Mouse (Mus musculus): ENCODE data around the gene Phxr2. TPM values are rescaled to one million over a fixed set of nuclear protein-coding genes. Genes with fewer than 3 reads are reported as not detected.

The Phxr2 gene
- polyA plus RNA-seq, 1 experiment from 2014 or later = not detected

DNA sequence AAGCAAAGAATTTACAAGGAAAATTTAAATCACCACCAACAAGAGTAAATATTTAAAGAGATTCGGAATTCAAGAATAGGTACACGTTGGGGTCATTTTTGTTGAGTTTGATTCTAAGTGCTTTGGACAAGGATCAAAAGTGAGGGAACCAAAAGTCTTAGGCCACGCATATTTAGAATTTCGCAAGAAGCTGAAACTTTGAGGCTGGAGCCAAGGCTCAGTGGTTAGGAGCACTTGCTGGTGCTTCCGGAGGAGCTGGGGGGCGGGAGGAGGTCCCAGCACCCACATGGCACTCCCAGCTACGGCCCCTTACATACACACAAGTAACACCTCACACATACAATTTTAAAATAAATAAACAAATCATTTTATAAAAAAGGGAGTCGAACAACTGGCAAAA, 20.5 kb upstream of the Phxr2 start:
- ATAC-seq (ENCODE audit: insufficient read depth, low FRiP score, low TSS enrichment) (no peak), DNase-seq (ENCODE audit: low spot score) (no peak)
- 96% methylated on average over 8 of the region's 8 CpGs for WGBS
- H3K4me2 ChIP-seq (ENCODE audit: low read depth) = no peak overlapping the region
- H3K4me1 ChIP-seq (ENCODE audit: control insufficient read depth, insufficient read depth, low read length) = no peaks in the 10 kb centered on the region
- no peak overlapping the region for H3K9ac ChIP-seq (ENCODE audit: low read length)
- H3K27ac ChIP-seq (ENCODE audit: low read depth, low read length) = no peak overlapping the region
- H3K36me3 ChIP-seq (ENCODE audit: control insufficient read depth, insufficient read depth, low read length) = no peaks in the 10 kb centered on the region
- H3K27me3 ChIP-seq (ENCODE audit: control insufficient read depth, insufficient read depth, low read length) = no peaks in the 10 kb centered on the region
- no peaks in the 10 kb centered on the region for H3K9me3 ChIP-seq (ENCODE audit: control insufficient read depth, low read length)
- no peak overlapping the region for H3K4me3 ChIP-seq (ENCODE audit: low read depth, low read length)

DNA sequence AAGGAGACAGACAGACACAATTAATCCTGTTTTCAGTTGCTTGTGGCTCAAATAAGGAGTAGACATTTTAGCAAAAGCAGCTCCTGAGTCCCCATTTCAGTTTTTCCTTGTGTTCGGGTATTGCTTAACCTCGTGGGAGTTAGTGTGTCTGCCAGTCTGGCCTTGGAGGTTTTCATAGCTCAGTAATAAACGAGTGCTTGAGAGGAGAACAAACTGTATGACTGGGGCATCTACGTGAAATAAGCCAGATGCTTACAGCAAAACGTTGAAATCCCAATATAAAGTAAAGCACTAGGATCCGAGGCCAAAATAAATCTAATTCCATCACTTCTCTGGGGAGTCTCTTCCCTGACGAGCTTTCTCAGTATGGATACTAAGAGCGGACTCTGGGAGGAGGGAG, 19.5 kb upstream of the Phxr2 start:
- H3K27me3 ChIP-seq (ENCODE audit: control insufficient read depth, insufficient read depth, low read length) = no peaks in the 10 kb centered on the region
- H3K4me3 ChIP-seq (ENCODE audit: low read depth, low read length) = no peak overlapping the region
- H3K4me2 ChIP-seq (ENCODE audit: low read depth) = no peak overlapping the region
- ATAC-seq (ENCODE audit: insufficient read depth, low FRiP score, low TSS enrichment) = no peak
- no peak for DNase-seq (ENCODE audit: low spot score)
- no peaks in the 10 kb centered on the region for H3K4me1 ChIP-seq (ENCODE audit: control insufficient read depth, insufficient read depth, low read length)
- H3K9me3 ChIP-seq (ENCODE audit: control insufficient read depth, low read length) = no peaks in the 10 kb centered on the region
- no peak overlapping the region for H3K9ac ChIP-seq (ENCODE audit: low read length)
- H3K27ac ChIP-seq (ENCODE audit: low read depth, low read length) = no peak overlapping the region
- H3K36me3 ChIP-seq (ENCODE audit: control insufficient read depth, insufficient read depth, low read length) = no peaks in the 10 kb centered on the region
- 87% methylated on average over 8 of the region's 8 CpGs for WGBS

DNA sequence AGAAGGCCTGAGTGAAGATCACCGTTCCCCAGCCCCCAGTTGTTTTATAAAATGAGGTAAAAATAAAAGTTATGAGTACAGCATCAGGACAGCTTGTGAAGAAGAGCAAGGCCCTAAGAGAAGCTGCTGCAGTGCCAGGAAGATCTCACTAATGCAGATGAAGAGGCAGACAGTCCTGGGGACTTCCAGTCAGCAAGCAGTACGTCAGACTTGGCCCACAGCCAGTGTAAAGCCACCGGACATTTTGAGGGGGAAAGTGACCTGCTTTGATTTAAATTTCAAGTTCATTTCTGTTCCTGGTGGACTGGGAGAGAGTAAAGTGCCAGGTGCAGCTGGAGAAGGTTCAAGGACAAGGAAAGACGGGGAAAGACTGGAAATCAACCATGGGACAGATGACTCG, 10.2 kb upstream of the Phxr2 start:
- Histone ChIP-seq H3K4me1 (ENCODE audit: control insufficient read depth, insufficient read depth, low read length) (no peaks in the 10 kb centered on the region), H3K27ac (ENCODE audit: low read depth, low read length) (no peak overlapping the region), H3K27me3 (ENCODE audit: control insufficient read depth, insufficient read depth, low read length) (no peaks in the 10 kb centered on the region), H3K9ac (ENCODE audit: low read length) (no peak overlapping the region), H3K36me3 (ENCODE audit: control insufficient read depth, insufficient read depth, low read length) (peaks cover 2% of the 10 kb centered on the region; the same call in 1 of the 2 replicates), H3K9me3 (ENCODE audit: control insufficient read depth, low read length) (no peaks in the 10 kb centered on the region), H3K4me2 (ENCODE audit: low read depth) (no peak overlapping the region), H3K4me3 (ENCODE audit: low read depth, low read length) (no peak overlapping the region)
- DNase-seq (ENCODE audit: low spot score) (no peak), ATAC-seq (ENCODE audit: insufficient read depth, low FRiP score, low TSS enrichment) (no peak)
- WGBS = 91% methylated on average over 5 of the region's 5 CpGs

- WGBS = 98% methylated on average over 16 of the region's 16 CpGs
- ATAC-seq (ENCODE audit: insufficient read depth, low FRiP score, low TSS enrichment) (no peak), DNase-seq (ENCODE audit: low spot score) (no peak)
- Histone ChIP-seq H3K4me2 (ENCODE audit: low read depth) (no peak overlapping the region), H3K4me3 (ENCODE audit: low read depth, low read length) (no peak overlapping the region), H3K36me3 (ENCODE audit: control insufficient read depth, insufficient read depth, low read length) (0 out of 2 replicates have a peak, but pooled peaks cover 2% of the 10 kb centered on the region), H3K9ac (ENCODE audit: low read length) (no peak overlapping the region), H3K27me3 (ENCODE audit: control insufficient read depth, insufficient read depth, low read length) (no peaks in the 10 kb centered on the region), H3K4me1 (ENCODE audit: control insufficient read depth, insufficient read depth, low read length) (no peaks in the 10 kb centered on the region), H3K27ac (ENCODE audit: low read depth, low read length) (no peak overlapping the region), H3K9me3 (ENCODE audit: control insufficient read depth, low read length) (no peaks in the 10 kb centered on the region)
Measured at GRCm38 (mm10) chr10:99133321-99133875, 7.3 kb upstream of the Phxr2 start.

- 0 out of 2 replicates have a peak, but pooled peaks cover 2% of the 10 kb centered on the region for H3K36me3 ChIP-seq (ENCODE audit: control insufficient read depth, insufficient read depth, low read length)
- 90% methylated on average over 11 of the region's 11 CpGs for WGBS
- H3K27ac ChIP-seq (ENCODE audit: low read depth, low read length) = no peak overlapping the region
- no peak overlapping the region for H3K9ac ChIP-seq (ENCODE audit: low read length)
- no peak overlapping the region for H3K4me2 ChIP-seq (ENCODE audit: low read depth)
- H3K4me1 ChIP-seq (ENCODE audit: control insufficient read depth, insufficient read depth, low read length) = no peaks in the 10 kb centered on the region
- no peaks in the 10 kb centered on the region for H3K27me3 ChIP-seq (ENCODE audit: control insufficient read depth, insufficient read depth, low read length)
- DNase-seq (ENCODE audit: low spot score) = no peak
- no peak for ATAC-seq (ENCODE audit: insufficient read depth, low FRiP score, low TSS enrichment)
- no peaks in the 10 kb centered on the region for H3K9me3 ChIP-seq (ENCODE audit: control insufficient read depth, low read length)
- no peak overlapping the region for H3K4me3 ChIP-seq (ENCODE audit: low read depth, low read length)
Measured at GRCm38 (mm10) chr10:99132595-99133272, 6.6 kb upstream of the Phxr2 start.

DNA sequence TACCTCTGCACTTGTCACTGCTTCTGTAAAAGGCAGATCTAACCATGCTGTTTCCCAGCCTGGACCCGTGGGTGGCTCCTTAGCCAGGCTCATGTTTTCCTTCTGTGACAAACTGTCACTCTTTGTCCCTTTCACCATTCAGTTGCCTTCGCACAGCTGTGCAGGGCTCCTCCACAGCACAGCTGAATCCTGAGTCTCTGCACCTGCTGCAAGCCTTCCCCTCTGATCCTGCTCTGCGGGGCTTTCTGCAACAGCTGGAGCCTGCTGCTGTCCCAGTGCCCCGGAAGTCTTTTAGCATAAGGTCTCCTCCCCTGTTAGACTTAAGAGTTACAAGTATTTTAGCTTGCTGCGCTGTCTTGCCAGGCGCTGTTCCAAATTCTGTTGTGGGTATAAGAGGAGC, 6.1 kb upstream of the Phxr2 start:
- Histone ChIP-seq H3K4me3 (ENCODE audit: low read depth, low read length) (no peak overlapping the region), H3K4me2 (ENCODE audit: low read depth) (no peak overlapping the region), H3K36me3 (ENCODE audit: control insufficient read depth, insufficient read depth, low read length) (0 out of 2 replicates have a peak, but pooled peaks cover 2% of the 10 kb centered on the region), H3K9me3 (ENCODE audit: control insufficient read depth, low read length) (no peaks in the 10 kb centered on the region), H3K4me1 (ENCODE audit: control insufficient read depth, insufficient read depth, low read length) (no peaks in the 10 kb centered on the region), H3K9ac (ENCODE audit: low read length) (no peak overlapping the region), H3K27ac (ENCODE audit: low read depth, low read length) (no peak overlapping the region), H3K27me3 (ENCODE audit: control insufficient read depth, insufficient read depth, low read length) (no peaks in the 10 kb centered on the region)
- no peak for DNase-seq (ENCODE audit: low spot score)
- WGBS = 81% methylated on average over 6 of the region's 6 CpGs
- ATAC-seq (ENCODE audit: insufficient read depth, low FRiP score, low TSS enrichment) = no peak

DNA sequence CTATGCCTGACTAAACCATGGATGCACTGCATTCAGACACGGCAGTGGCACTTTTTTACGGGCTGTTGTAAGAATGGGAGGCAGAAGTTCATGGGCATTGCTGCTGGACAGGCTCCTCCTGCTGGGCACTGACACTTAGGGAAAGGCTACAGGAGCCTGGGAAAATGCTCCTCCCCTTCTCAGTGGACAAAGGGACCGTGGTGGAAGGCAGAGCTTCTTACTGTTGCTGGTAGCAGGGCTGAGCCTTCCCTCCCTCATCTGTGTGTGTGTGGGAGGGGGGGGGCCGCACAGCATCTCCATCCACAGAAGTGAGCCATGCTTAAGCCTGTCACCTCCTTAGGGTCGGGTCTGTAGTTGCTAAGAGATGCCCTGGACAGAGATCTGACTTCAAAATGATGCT, 5.2 kb upstream of the Phxr2 start:
- Histone ChIP-seq H3K27me3 (ENCODE audit: control insufficient read depth, insufficient read depth, low read length) (no peaks in the 10 kb centered on the region), H3K4me3 (ENCODE audit: low read depth, low read length) (no peak overlapping the region), H3K4me2 (ENCODE audit: low read depth) (no peak overlapping the region), H3K9ac (ENCODE audit: low read length) (no peak overlapping the region), H3K36me3 (ENCODE audit: control insufficient read depth, insufficient read depth, low read length) (0 out of 2 replicates have a peak, but pooled peaks cover 4% of the 10 kb centered on the region), H3K9me3 (ENCODE audit: control insufficient read depth, low read length) (no peaks in the 10 kb centered on the region), H3K4me1 (ENCODE audit: control insufficient read depth, insufficient read depth, low read length) (no peaks in the 10 kb centered on the region), H3K27ac (ENCODE audit: low read depth, low read length) (no peak overlapping the region)
- no peak for DNase-seq (ENCODE audit: low spot score)
- WGBS = 62% methylated on average over 5 of the region's 5 CpGs
- ATAC-seq (ENCODE audit: insufficient read depth, low FRiP score, low TSS enrichment) = no peak; the same call in 1 of the 2 replicates

- H3K4me2 ChIP-seq (ENCODE audit: low read depth) = no peak overlapping the region
- H3K9me3 ChIP-seq (ENCODE audit: control insufficient read depth, low read length) = no peaks in the 10 kb centered on the region
- no peak overlapping the region for H3K27ac ChIP-seq (ENCODE audit: low read depth, low read length)
- no peak overlapping the region for H3K4me3 ChIP-seq (ENCODE audit: low read depth, low read length)
- DNase-seq (ENCODE audit: low spot score) = no peak
- no peaks in the 10 kb centered on the region for H3K4me1 ChIP-seq (ENCODE audit: control insufficient read depth, insufficient read depth, low read length)
- no peaks in the 10 kb centered on the region for H3K27me3 ChIP-seq (ENCODE audit: control insufficient read depth, insufficient read depth, low read length)
- no peak for ATAC-seq (ENCODE audit: insufficient read depth, low FRiP score, low TSS enrichment)
- 0 out of 2 replicates have a peak, but pooled peaks cover 4% of the 10 kb centered on the region for H3K36me3 ChIP-seq (ENCODE audit: control insufficient read depth, insufficient read depth, low read length)
- H3K9ac ChIP-seq (ENCODE audit: low read length) = no peak overlapping the region
- 61% methylated on average over 6 of the region's 6 CpGs for WGBS
Measured at GRCm38 (mm10) chr10:99130611-99131010, 4.5 kb upstream of the Phxr2 start.

DNA sequence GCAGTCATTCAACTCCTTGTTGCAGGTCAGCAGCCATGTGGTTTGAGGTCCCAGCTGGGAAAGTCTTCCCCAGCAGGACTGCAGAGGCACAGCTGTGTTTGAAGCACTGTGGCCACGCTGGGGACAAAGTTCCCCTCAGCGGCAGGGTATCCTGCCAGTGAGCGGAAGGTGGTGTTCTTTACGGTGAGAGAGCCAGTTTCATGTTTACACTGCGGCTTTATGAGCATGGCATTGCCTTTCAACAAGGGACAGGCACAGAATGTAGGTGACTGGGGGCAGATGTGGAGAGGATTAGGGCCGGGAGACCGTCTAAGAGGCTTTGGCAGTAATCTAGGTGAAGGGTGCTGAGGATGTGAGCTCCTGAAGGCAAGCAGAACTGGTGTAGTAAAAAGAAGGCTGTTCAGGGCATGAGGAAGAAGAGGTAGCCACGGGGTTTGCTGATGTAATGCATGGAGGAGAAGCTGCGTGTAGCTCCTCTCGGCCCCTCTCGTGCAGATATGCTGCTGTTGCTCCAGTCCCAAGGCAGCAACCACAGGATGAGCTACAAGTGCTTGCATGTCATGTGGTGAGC, 1.7 kb upstream of the Phxr2 start:
- no peaks in the 10 kb centered on the region for H3K27me3 ChIP-seq (ENCODE audit: control insufficient read depth, insufficient read depth, low read length)
- H3K4me1 ChIP-seq (ENCODE audit: control insufficient read depth, insufficient read depth, low read length) = no peaks in the 10 kb centered on the region
- H3K4me3 ChIP-seq (ENCODE audit: low read depth, low read length) = no peak overlapping the region
- 72% methylated on average over 11 of the region's 11 CpGs for WGBS
- DNase-seq (ENCODE audit: low spot score) (no peak), ATAC-seq (ENCODE audit: insufficient read depth, low FRiP score, low TSS enrichment) (no peak)
- no peak overlapping the region for H3K9ac ChIP-seq (ENCODE audit: low read length)
- 0 out of 2 replicates have a peak, but pooled peaks cover 2% of the 10 kb centered on the region for H3K36me3 ChIP-seq (ENCODE audit: control insufficient read depth, insufficient read depth, low read length)
- no peak overlapping the region for H3K27ac ChIP-seq (ENCODE audit: low read depth, low read length)
- H3K4me2 ChIP-seq (ENCODE audit: low read depth) = no peak overlapping the region
- no peaks in the 10 kb centered on the region for H3K9me3 ChIP-seq (ENCODE audit: control insufficient read depth, low read length)

All from neural tube, embryonic 11.5 days (tissue).